Mouse (Mus musculus) heart, adult 2 months (tissue): ENCODE measurements around the gene Ndufa13. TPM values are rescaled to one million over a fixed set of nuclear protein-coding genes. Genes with fewer than 3 reads are reported as not detected.

ENCODE experiments used
- DNase-seq, 2 experiments: peaks; one replicate each; pipeline ENCODE4 v3.0.0; 2021
- H3K27ac ChIP-seq: fragments of 200-600 bp; 2 replicates; pipeline ENCODE4 v1.8.1; 2022
- H3K27me3 ChIP-seq: fragments of 200-500 bp; 2 replicates; pipeline ENCODE4 v1.6.1; 2012; ENCODE audit warnings: mild to moderate bottlenecking, low read length, inconsistent platforms, mixed read lengths; ENCODE audit not compliant: control insufficient read depth, insufficient read depth
- H3K36me3 ChIP-seq: fragments of 200-500 bp; 2 replicates; pipeline ENCODE4 v1.6.1; 2012; ENCODE audit warnings: low read length, inconsistent platforms; ENCODE audit not compliant: control insufficient read depth, insufficient read depth
- H3K4me1 ChIP-seq: fragments of 200-500 bp; 2 replicates; pipeline ENCODE4 v1.6.1; 2011; ENCODE audit warnings: low read length; ENCODE audit not compliant: control insufficient read depth, insufficient read depth
- H3K4me3 ChIP-seq: fragments of 200-600 bp; 2 replicates; pipeline ENCODE4 v1.8.1; 2022
- H3K79me2 ChIP-seq: fragments of 200-500 bp; replicated peaks from 2 replicates; pipeline ENCODE4 v1.6.1; 2012; ENCODE audit warnings: mild to moderate bottlenecking, inconsistent platforms, low read length, moderate library complexity, mixed read lengths; ENCODE audit not compliant: control insufficient read depth, insufficient read depth
- H3K9ac ChIP-seq: fragments of 200-500 bp; 2 replicates; pipeline ENCODE4 v1.6.1; 2012; ENCODE audit warnings: low read depth, mild to moderate bottlenecking, control low read depth, inconsistent platforms, low read length, mixed read lengths
- CTCF ChIP-seq: fragments of 200-600 bp; IDR thresholded peaks from 2 replicates; pipeline ENCODE4 v1.8.1; 2022; ENCODE audit warnings: antibody characterized with exemption, mild to moderate bottlenecking, moderate library complexity
- EP300 ChIP-seq: fragments of 200-500 bp; IDR thresholded peaks from 2 replicates; pipeline ENCODE4 v1.6.1; 2011; ENCODE audit warnings: low read depth, low read length, control low read depth; ENCODE audit not compliant: insufficient read depth
- POLR2A ChIP-seq: fragments of 200-500 bp; IDR thresholded peaks from 2 replicates; pipeline ENCODE4 v1.6.1; 2011; ENCODE audit warnings: mild to moderate bottlenecking, low read depth, low read length, control low read depth; ENCODE audit not compliant: insufficient read depth
- WGBS: fragments of 180-500 bp; shearing (Covaris S2); methylation state at CpG from one replicate; pipeline ENCODE4 v1.1.7; 2018; 5-methylcytosine and 5-hydroxymethylcytosine counted together
- intact Hi-C: fragments of 180-260 bp; cut with DNase I; formaldehyde crosslinking; loops from one replicate; pipeline ENCODE4 v1.15.1; 2025
- polyA plus RNA-seq: library from polyadenylated mRNA; depleted of rRNA; stranded (reverse); fragments of >200 nt; gene quantifications from 2 replicates; pipeline ENCODE4 v1.2.3, GENCODE M21; 2012
- total RNA-seq, 2 experiments: library from RNA; stranded (reverse); gene quantifications; 2 replicates each; pipeline ENCODE4 v1.2.3; 2021

Gene Ndufa13
- total and polyA plus RNA-seq, 3 experiments, result 417 to 492 (median 488) TPM

DNA sequence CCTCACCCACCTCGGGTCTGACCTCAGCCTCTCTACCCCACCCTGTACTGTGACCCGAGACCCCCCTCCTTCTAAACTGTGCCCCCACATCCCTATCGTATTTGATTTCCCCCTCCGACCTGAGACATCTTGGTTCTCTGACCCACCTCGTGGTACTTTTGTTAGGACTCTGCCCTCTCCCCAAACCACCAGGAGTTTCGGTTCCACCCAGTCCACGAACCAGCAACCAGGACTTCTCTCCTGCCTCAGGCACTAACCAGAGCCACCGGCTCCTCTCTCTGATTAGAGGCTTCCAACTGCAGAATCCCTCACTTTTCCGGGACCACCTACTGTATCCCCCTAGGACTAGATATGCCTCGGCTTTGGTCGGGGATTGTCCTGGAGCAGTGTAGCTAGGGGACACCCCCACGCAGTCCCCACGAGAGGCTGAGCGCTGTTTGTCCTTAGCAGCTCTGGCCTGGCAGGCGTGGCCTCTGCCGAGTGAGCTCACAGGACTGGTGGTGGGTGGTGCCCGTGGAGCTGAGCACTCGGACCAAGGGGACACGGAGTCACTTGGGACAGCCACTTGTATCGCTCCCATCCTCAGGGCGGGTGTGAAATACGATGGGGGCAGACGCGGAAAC, 14.0 kb downstream of the Ndufa13 start:
- Histone ChIP-seq H3K79me2 (no peaks in the 10 kb centered on the region), H3K27ac (no peak overlapping the region), H3K27me3 (peaks cover 16% of the 10 kb centered on the region), H3K9ac (peak overlapping the region; percentile 18), H3K4me3 (peak overlapping the region; percentile 47), H3K4me1 (0 out of 2 replicates have a peak, but pooled peaks cover 3% of the 10 kb centered on the region), H3K36me3 (no peaks in the 10 kb centered on the region)
- intact Hi-C loops, result no loop called here
- WGBS, result 5% methylated on average over 24 of the region's 24 CpGs
- DNase-seq, result peak; percentile 43 to 52
- peak; percentile 11; the same call in 1 of the 2 replicates for TF ChIP-seq POLR2A
- no peak for TF ChIP-seq CTCF
- no peak for TF ChIP-seq EP300

DNA sequence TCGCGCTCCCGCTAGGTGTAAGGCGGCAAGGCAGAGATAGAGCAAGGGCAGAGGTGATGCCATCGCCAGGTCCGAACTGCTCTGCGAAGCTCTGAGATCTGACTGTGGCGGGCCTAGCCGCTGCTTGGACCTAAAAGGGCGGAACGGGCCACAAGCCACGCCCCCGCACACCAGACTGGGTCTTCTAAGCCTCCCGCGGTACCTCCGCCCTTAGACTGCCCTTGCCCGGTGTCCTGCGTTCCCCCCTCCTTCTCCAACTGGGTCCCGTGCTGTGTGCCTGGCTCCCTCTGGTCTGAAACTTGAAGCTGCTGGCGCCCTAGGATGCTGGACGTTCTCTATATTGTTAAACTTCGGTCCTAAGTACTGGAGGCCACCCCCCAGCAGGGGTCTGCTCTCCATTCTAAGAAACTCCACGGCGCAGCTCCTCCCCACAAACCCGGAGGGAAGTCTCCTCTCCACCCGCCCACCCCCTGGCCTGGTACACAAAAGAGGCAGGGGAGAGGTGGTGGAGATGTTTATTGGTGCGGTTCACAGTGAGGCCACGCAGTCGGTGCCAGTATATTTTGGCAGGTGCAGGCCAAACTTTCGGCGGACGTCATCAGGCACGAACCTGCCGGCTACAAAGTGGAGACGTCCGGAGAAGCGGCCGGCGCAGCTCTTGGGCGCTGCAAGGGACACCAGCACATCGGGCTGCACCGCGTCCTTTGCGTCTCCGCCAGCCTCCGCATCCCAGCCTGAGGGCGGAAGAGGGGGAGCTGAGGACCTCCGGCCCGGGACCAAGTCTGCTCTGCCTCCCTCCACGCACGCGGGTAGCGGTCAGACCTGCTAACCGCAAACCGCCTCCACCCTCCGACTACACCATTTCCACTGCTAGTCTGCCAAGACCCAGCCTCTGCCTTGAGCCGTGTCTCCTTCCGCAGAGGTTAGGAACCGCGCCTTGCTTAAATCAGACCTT, 14.8 kb downstream of the Ndufa13 start, which contains the start of gene Cilp2:
Cilp2 (minus strand) TSS at position 399 of the 955 bp plus-strand sequence.
- H3K9ac ChIP-seq, result peak within 1 kb of the TSS; percentile 18
- peaks cover 23% of the 10 kb centered on the region for H3K27me3 ChIP-seq
- H3K27ac ChIP-seq, result no peak within 1 kb of the TSS
- intact Hi-C loops, result no loop called here
- TF ChIP-seq POLR2A, result peak; percentile 45; the same call in 1 of the 2 replicates
- no peak for TF ChIP-seq CTCF
- DNase-seq, result peak; percentile 58 to 61
- no peaks in the 10 kb centered on the region for H3K36me3 ChIP-seq
- 0 out of 2 replicates have a peak, but pooled peaks cover 3% of the 10 kb centered on the region for H3K4me1 ChIP-seq
- no peaks in the 10 kb centered on the region for H3K79me2 ChIP-seq
- under 1% methylated on average over 60 of the region's 60 CpGs for WGBS
- peak within 1 kb of the TSS; percentile 47 for H3K4me3 ChIP-seq

DNA sequence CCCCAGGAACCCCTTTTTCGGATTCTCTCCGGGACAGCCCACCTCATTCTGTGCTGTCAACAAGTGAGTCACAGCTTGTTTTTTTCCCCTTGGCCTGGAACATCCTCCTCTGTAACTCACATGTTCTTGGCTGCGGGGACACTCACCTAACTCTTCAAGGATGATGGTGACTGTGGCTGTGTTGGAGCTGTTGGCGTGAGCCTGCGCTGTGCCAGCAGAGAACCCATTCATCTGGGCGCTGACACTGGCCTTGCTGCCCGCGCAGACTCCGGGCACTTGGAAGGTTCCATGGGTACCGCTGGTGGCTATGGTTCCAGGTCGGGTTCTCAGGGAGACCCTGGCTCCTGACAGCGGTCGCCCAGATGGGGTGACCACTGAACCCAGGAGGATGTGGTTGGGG, 18.2 kb downstream of the Ndufa13 start:
- Histone ChIP-seq H3K27ac (no peak overlapping the region), H3K4me1 (0 out of 2 replicates have a peak, but pooled peaks cover 3% of the 10 kb centered on the region), H3K79me2 (no peaks in the 10 kb centered on the region), H3K27me3 (peaks cover 39% of the 10 kb centered on the region), H3K4me3 (no peak overlapping the region), H3K36me3 (no peaks in the 10 kb centered on the region), H3K9ac (no peak overlapping the region)
- intact Hi-C loops, result no loop called here
- no peak for TF ChIP-seq EP300
- TF ChIP-seq CTCF, result no peak
- no peak for TF ChIP-seq POLR2A
- WGBS, result 58% methylated on average over 13 of the region's 13 CpGs
- no peak for DNase-seq

DNA sequence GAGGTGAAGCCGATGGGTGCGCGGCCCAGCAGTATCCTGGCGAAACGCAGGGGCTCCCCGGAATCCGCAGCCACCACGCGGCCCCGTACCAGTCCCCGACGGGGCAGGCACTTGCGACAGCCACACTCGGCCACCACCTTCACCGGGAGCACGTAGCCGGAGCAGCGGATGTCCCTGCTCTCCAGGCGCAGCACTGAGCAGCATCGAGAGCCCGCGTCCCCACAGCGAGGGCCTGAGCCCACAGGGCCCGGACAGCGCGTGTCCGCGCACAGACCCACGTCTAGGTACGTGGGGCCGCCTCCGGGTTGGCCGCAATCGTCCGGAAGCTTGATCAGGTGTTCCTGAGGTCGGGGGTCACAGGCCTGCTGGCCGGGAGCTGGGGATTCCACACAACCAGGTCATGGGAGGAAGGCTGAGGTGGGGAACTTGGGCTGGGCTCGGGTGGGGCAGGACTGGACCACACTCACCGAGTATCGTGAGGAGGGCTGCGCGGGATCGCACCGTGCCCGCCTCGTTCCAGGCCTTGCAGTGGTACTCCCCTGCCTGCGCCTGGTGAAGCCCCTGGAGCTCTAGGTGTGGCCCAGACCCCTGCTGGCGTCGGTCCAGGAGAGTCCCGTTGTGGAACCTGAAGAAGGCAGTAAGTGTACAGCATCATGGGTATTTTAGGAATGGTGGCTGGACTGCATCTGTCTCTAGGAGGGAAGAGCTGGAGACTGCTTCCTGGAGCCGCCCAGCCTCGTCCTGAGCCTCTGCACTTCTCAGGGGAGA, 19.3 kb downstream of the Ndufa13 start:
- intact Hi-C loops, result no loop called here

DNA sequence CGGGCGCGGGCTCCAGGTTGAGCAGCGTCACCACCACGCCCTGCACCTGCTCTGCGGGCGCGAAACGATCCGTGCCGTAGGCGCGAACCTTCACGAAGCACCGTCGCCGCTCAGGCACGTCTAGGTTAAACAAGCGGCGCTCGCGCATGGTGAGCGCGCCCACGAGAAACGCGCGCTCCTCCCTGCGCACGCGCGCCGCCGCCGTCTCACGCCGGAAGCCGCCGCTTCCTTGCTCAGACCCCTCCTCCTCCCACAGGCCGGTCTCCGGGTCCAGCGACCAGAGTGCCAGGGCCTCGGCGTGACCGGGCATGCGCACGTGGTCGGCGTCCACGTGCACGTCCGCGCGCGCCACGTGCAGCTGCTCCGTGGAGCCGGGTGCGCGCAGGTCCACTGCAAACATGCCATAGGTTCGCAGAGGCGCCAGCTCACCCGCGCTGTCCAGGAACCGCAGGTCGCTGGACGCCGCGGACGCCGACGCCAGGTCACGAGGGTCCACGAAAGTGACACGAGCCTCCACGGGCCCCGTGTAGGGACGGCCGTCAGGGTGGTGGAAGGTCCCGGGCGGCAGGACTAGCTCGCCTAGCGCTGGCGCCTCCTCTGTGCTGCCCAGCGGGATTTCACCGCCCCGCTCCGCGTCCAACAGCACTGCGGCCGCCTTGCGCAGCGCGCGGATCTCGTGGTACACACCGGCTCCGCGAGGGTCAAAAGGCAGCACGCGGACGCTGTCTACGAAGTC, 20.2 kb downstream of the Ndufa13 start:
- H3K27ac ChIP-seq, result no peak overlapping the region
- peaks cover 33% of the 10 kb centered on the region for H3K27me3 ChIP-seq
- H3K79me2 ChIP-seq, result no peaks in the 10 kb centered on the region
- DNase-seq, result peak; percentile 65
- H3K36me3 ChIP-seq, result no peaks in the 10 kb centered on the region
- no peaks in the 10 kb centered on the region for H3K4me1 ChIP-seq
- peak overlapping the region; percentile 34 for H3K4me3 ChIP-seq
- H3K9ac ChIP-seq, result 0 out of 2 replicates have a peak overlapping the region, but pooled peaks have one; percentile 2
- 8% methylated on average over 103 of the region's 103 CpGs for WGBS
- intact Hi-C loops, result no loop called here
- TF ChIP-seq CTCF (no peak), POLR2A (no peak), EP300 (no peak)

More for the DNA sequence above, 19.3 kb downstream of the Ndufa13 start:
- no peak for DNase-seq
- H3K79me2 ChIP-seq, result no peaks in the 10 kb centered on the region
- no peak overlapping the region for H3K27ac ChIP-seq
- 18% methylated on average over 52 of the region's 52 CpGs for WGBS
- no peak overlapping the region for H3K4me3 ChIP-seq
- TF ChIP-seq POLR2A (no peak), CTCF (no peak), EP300 (no peak)
- no peaks in the 10 kb centered on the region for H3K36me3 ChIP-seq
- peaks cover 37% of the 10 kb centered on the region for H3K27me3 ChIP-seq
- H3K4me1 ChIP-seq, result 0 out of 2 replicates have a peak, but pooled peaks cover 1% of the 10 kb centered on the region
- H3K9ac ChIP-seq, result no peak overlapping the region
